Mouse (Mus musculus) ES-Bruce4 (cell line): ENCODE data around the gene Hsd17b14.

Source experiments
- CTCF ChIP-seq: IDR thresholded peaks from one replicate; pipeline ENCODE4 v1.8.1; 2011; ENCODE audit warnings: low read depth, low read length
- EP300 ChIP-seq: IDR thresholded peaks from 2 replicates; pipeline ENCODE4 v1.6.1; 2011; ENCODE audit warnings: low read depth, low read length; ENCODE audit not compliant: insufficient read depth
- POLR2A ChIP-seq: IDR thresholded peaks from one replicate; pipeline ENCODE4 v1.8.1; 2011; ENCODE audit warnings: low read length; ENCODE audit not compliant: insufficient read depth

DNA sequence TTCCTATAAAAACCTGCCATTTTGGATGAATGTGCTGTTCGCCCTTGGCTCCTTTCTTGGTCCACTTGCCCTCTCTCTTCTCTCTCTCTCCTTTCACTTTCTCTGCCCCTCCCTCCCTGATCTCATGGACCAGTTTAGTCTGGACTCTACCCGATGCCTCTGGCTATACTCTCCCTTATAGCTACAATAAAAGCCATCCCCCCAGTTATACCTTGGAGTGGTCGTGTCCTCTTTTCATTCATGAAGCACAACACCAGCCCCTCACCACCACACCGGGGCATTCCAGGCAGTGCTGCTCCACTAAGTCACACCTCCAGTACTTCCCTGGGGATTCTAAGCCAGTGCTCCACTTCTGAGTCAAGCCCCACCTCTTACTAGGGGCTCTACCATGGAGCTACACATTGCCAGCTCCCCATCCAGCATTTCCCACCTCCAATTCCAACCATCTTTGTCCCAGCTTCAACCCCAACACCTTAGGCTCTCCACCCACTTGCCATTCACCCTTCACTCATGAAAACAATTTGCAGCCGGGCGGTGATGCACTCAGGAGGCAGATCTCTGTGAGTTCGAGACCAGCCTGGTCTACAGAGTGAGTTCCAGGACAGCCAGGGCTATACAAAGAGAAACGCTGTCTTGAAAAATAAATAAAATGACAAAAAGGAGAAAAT, 12.6 kb downstream of the Hsd17b14 start:
- TF ChIP-seq CTCF (no peak), POLR2A (no peak), EP300 (no peak)
